Mouse (Mus musculus) spleen, adult 2 months (tissue): Measurements from ENCODE around the gene Pex13.

Source experiments
- CTCF ChIP-seq: fragments of 200-500 bp; IDR thresholded peaks from 2 replicates; pipeline ENCODE4 v1.5.1; 2011; ENCODE audit warnings: mild to moderate bottlenecking, inconsistent platforms; ENCODE audit not compliant: insufficient read depth, insufficient read length, insufficient replicate concordance; ENCODE audit errors: extremely low read depth
- POLR2A ChIP-seq: fragments of 200-500 bp; IDR thresholded peaks from 2 replicates; pipeline ENCODE4 v1.6.1; 2011; ENCODE audit warnings: low read depth, low read length, inconsistent platforms

DNA sequence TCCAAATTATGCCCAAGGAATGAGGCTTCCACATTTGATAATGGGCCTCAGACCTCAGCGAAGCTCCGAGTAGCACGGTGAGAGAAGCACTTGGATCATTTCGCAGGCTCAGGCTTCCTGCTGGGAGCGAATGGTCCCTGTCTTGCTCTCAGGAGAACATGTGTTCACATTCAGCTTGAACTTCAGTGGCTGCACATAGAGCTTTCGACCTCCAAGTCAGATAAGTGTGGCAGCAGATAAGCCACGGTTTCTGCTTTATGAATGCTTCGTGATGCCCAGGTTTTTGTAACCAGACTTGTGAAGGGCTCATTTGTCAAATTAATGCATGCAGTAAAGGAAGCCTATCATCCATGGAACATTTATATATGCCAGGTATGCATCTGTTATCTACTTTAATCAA is 31.2 kb downstream of the Pex13 start:
- TF ChIP-seq POLR2A: no peak
- no peak for TF ChIP-seq CTCF
